Mouse (Mus musculus) heart, adult 2 months (tissue): Measurements from ENCODE around the gene Brd3. TPM values are rescaled to one million over a fixed set of nuclear protein-coding genes. Genes with fewer than 3 reads are reported as not detected.

Experiments used
- DNase-seq, 2 experiments: peaks; one replicate each; pipeline ENCODE4 v3.0.0; 2021
- H3K27ac ChIP-seq: fragments of 200-600 bp; 2 replicates; pipeline ENCODE4 v1.8.1; 2022
- H3K27me3 ChIP-seq: fragments of 200-500 bp; 2 replicates; pipeline ENCODE4 v1.6.1; 2012; ENCODE audit warnings: mild to moderate bottlenecking, low read length, inconsistent platforms, mixed read lengths; ENCODE audit not compliant: control insufficient read depth, insufficient read depth
- H3K36me3 ChIP-seq: fragments of 200-500 bp; 2 replicates; pipeline ENCODE4 v1.6.1; 2012; ENCODE audit warnings: low read length, inconsistent platforms; ENCODE audit not compliant: control insufficient read depth, insufficient read depth
- H3K4me1 ChIP-seq: fragments of 200-500 bp; 2 replicates; pipeline ENCODE4 v1.6.1; 2011; ENCODE audit warnings: low read length; ENCODE audit not compliant: control insufficient read depth, insufficient read depth
- H3K4me3 ChIP-seq: fragments of 200-600 bp; 2 replicates; pipeline ENCODE4 v1.8.1; 2022
- H3K79me2 ChIP-seq: fragments of 200-500 bp; replicated peaks from 2 replicates; pipeline ENCODE4 v1.6.1; 2012; ENCODE audit warnings: mild to moderate bottlenecking, inconsistent platforms, low read length, moderate library complexity, mixed read lengths; ENCODE audit not compliant: control insufficient read depth, insufficient read depth
- H3K9ac ChIP-seq: fragments of 200-500 bp; 2 replicates; pipeline ENCODE4 v1.6.1; 2012; ENCODE audit warnings: low read depth, mild to moderate bottlenecking, control low read depth, inconsistent platforms, low read length, mixed read lengths
- CTCF ChIP-seq: fragments of 200-600 bp; IDR thresholded peaks from 2 replicates; pipeline ENCODE4 v1.8.1; 2022; ENCODE audit warnings: antibody characterized with exemption, mild to moderate bottlenecking, moderate library complexity
- EP300 ChIP-seq: fragments of 200-500 bp; IDR thresholded peaks from 2 replicates; pipeline ENCODE4 v1.6.1; 2011; ENCODE audit warnings: low read depth, low read length, control low read depth; ENCODE audit not compliant: insufficient read depth
- POLR2A ChIP-seq: fragments of 200-500 bp; IDR thresholded peaks from 2 replicates; pipeline ENCODE4 v1.6.1; 2011; ENCODE audit warnings: mild to moderate bottlenecking, low read depth, low read length, control low read depth; ENCODE audit not compliant: insufficient read depth
- WGBS: fragments of 180-500 bp; shearing (Covaris S2); methylation state at CpG from one replicate; pipeline ENCODE4 v1.1.7; 2018; 5-methylcytosine and 5-hydroxymethylcytosine counted together
- intact Hi-C: fragments of 180-260 bp; cut with DNase I; formaldehyde crosslinking; loops from one replicate; pipeline ENCODE4 v1.15.1; 2025
- polyA plus RNA-seq: library from polyadenylated mRNA; depleted of rRNA; stranded (reverse); fragments of >200 nt; gene quantifications from 2 replicates; pipeline ENCODE4 v1.2.3, GENCODE M21; 2012
- total RNA-seq, 2 experiments: library from RNA; stranded (reverse); gene quantifications; 2 replicates each; pipeline ENCODE4 v1.2.3; 2021

Brd3 gene
- total and polyA plus RNA-seq, 3 experiments = 12.5 to 28.7 (median 27.0) TPM

GRCm38 (mm10) chr2:27460163-27460562, 47.3 kb downstream of the Brd3 start:
- DNase-seq = no peak
- no peak overlapping the region for H3K4me3 ChIP-seq
- H3K79me2 ChIP-seq = peaks cover 4% of the 10 kb centered on the region
- no peak overlapping the region for H3K9ac ChIP-seq
- intact Hi-C loops = no loop called here
- H3K4me1 ChIP-seq = no peaks in the 10 kb centered on the region
- H3K27ac ChIP-seq = no peak overlapping the region
- WGBS = 77% methylated on average over 5 of the region's 5 CpGs
- TF ChIP-seq EP300 (no peak), POLR2A (no peak), CTCF (no peak)
- H3K27me3 ChIP-seq = no peaks in the 10 kb centered on the region
- no peaks in the 10 kb centered on the region for H3K36me3 ChIP-seq

GRCm38 (mm10) chr2:27459735-27460134, 47.7 kb downstream of the Brd3 start:
- WGBS = 83% methylated on average over 7 of the region's 7 CpGs
- Histone ChIP-seq H3K4me1 (no peaks in the 10 kb centered on the region), H3K9ac (no peak overlapping the region), H3K27me3 (no peaks in the 10 kb centered on the region), H3K4me3 (no peak overlapping the region), H3K79me2 (peaks cover 3% of the 10 kb centered on the region), H3K36me3 (no peaks in the 10 kb centered on the region), H3K27ac (no peak overlapping the region)
- no peak for TF ChIP-seq CTCF
- TF ChIP-seq EP300 = no peak
- TF ChIP-seq POLR2A = no peak
- no peak for DNase-seq
- intact Hi-C loops = no loop called here

- WGBS = 61% methylated on average over 14 of the region's 14 CpGs
- Histone ChIP-seq H3K79me2 (no peaks in the 10 kb centered on the region), H3K27ac (no peak overlapping the region), H3K4me3 (no peak overlapping the region), H3K4me1 (no peaks in the 10 kb centered on the region), H3K36me3 (no peaks in the 10 kb centered on the region), H3K9ac (no peak overlapping the region), H3K27me3 (no peaks in the 10 kb centered on the region)
- intact Hi-C loops = no loop called here
- no peak for TF ChIP-seq CTCF
- no peak for TF ChIP-seq EP300
- no peak for TF ChIP-seq POLR2A
- no peak for DNase-seq
These were observed 57.2 kb downstream of the Brd3 start for GRCm38 (mm10) chr2:27450226-27450625.

- DNase-seq = no peak
- peak; percentile 22; the same call in 1 of the 2 replicates for TF ChIP-seq CTCF
- no peak for TF ChIP-seq EP300
- H3K27me3 ChIP-seq = no peaks in the 10 kb centered on the region
- H3K4me3 ChIP-seq = no peak overlapping the region
- H3K79me2 ChIP-seq = no peaks in the 10 kb centered on the region
- H3K9ac ChIP-seq = no peak overlapping the region
- H3K27ac ChIP-seq = no peak overlapping the region
- intact Hi-C loops = no loop called here
- no peaks in the 10 kb centered on the region for H3K4me1 ChIP-seq
- no peaks in the 10 kb centered on the region for H3K36me3 ChIP-seq
- WGBS = 88% methylated on average over 5 of the region's 5 CpGs
These were observed 59.7 kb downstream of the Brd3 start for GRCm38 (mm10) chr2:27447782-27448181.

- no peaks in the 10 kb centered on the region for H3K79me2 ChIP-seq
- intact Hi-C loops = no loop called here
- 86% methylated on average over 8 of the region's 8 CpGs for WGBS
- no peak overlapping the region for H3K9ac ChIP-seq
- H3K4me1 ChIP-seq = no peaks in the 10 kb centered on the region
- H3K36me3 ChIP-seq = no peaks in the 10 kb centered on the region
- no peak overlapping the region for H3K27ac ChIP-seq
- no peak overlapping the region for H3K4me3 ChIP-seq
- H3K27me3 ChIP-seq = no peaks in the 10 kb centered on the region
- DNase-seq = no peak
- no peak for TF ChIP-seq EP300
- no peak for TF ChIP-seq POLR2A
- TF ChIP-seq CTCF = no peak
These were observed 60.6 kb downstream of the Brd3 start for GRCm38 (mm10) chr2:27446812-27447211.

- intact Hi-C loops = no loop called here
- Histone ChIP-seq H3K4me3 (no peak overlapping the region), H3K79me2 (no peaks in the 10 kb centered on the region), H3K9ac (no peak overlapping the region), H3K27ac (no peak overlapping the region), H3K4me1 (no peaks in the 10 kb centered on the region), H3K27me3 (no peaks in the 10 kb centered on the region), H3K36me3 (no peaks in the 10 kb centered on the region)
- WGBS = 89% methylated on average over 3 of the region's 3 CpGs
- DNase-seq = no peak
- TF ChIP-seq EP300 (no peak), CTCF (no peak), POLR2A (no peak)
These were observed 61.6 kb downstream of the Brd3 start for GRCm38 (mm10) chr2:27445910-27446309.

GRCm38 (mm10) chr2:27443450-27443708, 64.1 kb downstream of the Brd3 start:
- H3K4me3 ChIP-seq = no peak overlapping the region
- intact Hi-C loops = no loop called here
- TF ChIP-seq CTCF (no peak), EP300 (no peak), POLR2A (no peak)

More at GRCm38 (mm10) chr2:27443450-27443708, 64.1 kb downstream of the Brd3 start:
- Histone ChIP-seq H3K27ac (no peak overlapping the region), H3K79me2 (no peaks in the 10 kb centered on the region), H3K36me3 (no peaks in the 10 kb centered on the region), H3K9ac (no peak overlapping the region), H3K4me1 (no peaks in the 10 kb centered on the region), H3K27me3 (no peaks in the 10 kb centered on the region)
- WGBS = 70% methylated on average over 5 of the region's 5 CpGs
- no peak for DNase-seq
